Mouse (Mus musculus) CH12.LX (cell line): ENCODE results near the gene 4921501E09Rik. TPM values are rescaled to one million over a fixed set of nuclear protein-coding genes. Genes with fewer than 3 reads are reported as not detected.

ENCODE experiments used
- DNase-seq: peaks from one replicate; pipeline ENCODE4 v3.0.0-alpha.2; 2013; ENCODE audit errors: extremely low read depth
- H3K27ac ChIP-seq: 2 replicates; pipeline ENCODE4 v1.5.1; 2012; ENCODE audit warnings: low read depth, mild to moderate bottlenecking, control low read depth, moderate library complexity; ENCODE audit not compliant: insufficient read depth
- H3K27me3 ChIP-seq: replicated peaks from 2 replicates; pipeline ENCODE3; 2012; ENCODE audit warnings: inconsistent platforms
- H3K36me3 ChIP-seq, 2 experiments: replicated peaks in 1 of 2; 2 replicates each; pipeline versions ENCODE3 to v1.6.1; 2012; ENCODE audit warnings: inconsistent platforms in 1 of 2, low read length in 1 of 2, mild to moderate bottlenecking in 1 of 2, mixed read lengths in 1 of 2, moderate library complexity in 1 of 2; ENCODE audit not compliant: control insufficient read depth in 1 of 2, insufficient read depth in 1 of 2
- H3K4me1 ChIP-seq, 2 experiments: 2 replicates each; pipeline ENCODE4 v1.6.1; 2012; ENCODE audit warnings: inconsistent platforms in 1 of 2, moderate library complexity in 1 of 2; ENCODE audit not compliant: insufficient read depth in 2 of 2, control insufficient read depth in 1 of 2
- H3K4me2 ChIP-seq: 2 replicates; pipeline ENCODE4 v1.6.1; 2012; ENCODE audit warnings: low read depth, mild to moderate bottlenecking, control low read depth; ENCODE audit not compliant: poor library complexity, insufficient read depth, severe bottlenecking
- H3K4me3 ChIP-seq, 3 experiments: fragments of 150-350 bp in 1 of 3; sonication (generic) in 1 of 3; replicated peaks in 1 of 3; 2 replicates each; pipeline versions ENCODE3 to v1.5.1; 2011 to 2012; ENCODE audit warnings: low read depth in 2 of 3, low read length in 2 of 3, mild to moderate bottlenecking in 2 of 3, moderate library complexity in 2 of 3, control low read depth in 1 of 3, improper control_type of control experiment in 1 of 3, inconsistent platforms in 1 of 3, mixed read lengths in 1 of 3; ENCODE audit not compliant: poor library complexity in 1 of 3
- H3K79me2 ChIP-seq: replicated peaks from 2 replicates; pipeline ENCODE4 v1.6.1; 2012; ENCODE audit warnings: mild to moderate bottlenecking, moderate library complexity; ENCODE audit not compliant: control insufficient read depth, poor library complexity, insufficient read depth, severe bottlenecking; ENCODE audit errors: extremely low read depth
- H3K9ac ChIP-seq: 2 replicates; pipeline ENCODE4 v1.6.1; 2012; ENCODE audit warnings: low read depth, mild to moderate bottlenecking, control low read depth, moderate library complexity; ENCODE audit not compliant: insufficient read depth
- H3K9me3 ChIP-seq: replicated peaks from 2 replicates; pipeline ENCODE3; 2012; ENCODE audit warnings: low read length, inconsistent platforms, mixed read lengths
- BHLHE40 ChIP-seq: IDR thresholded peaks from 2 replicates; pipeline ENCODE4 v1.6.1; 2011; ENCODE audit warnings: mild to moderate bottlenecking, low read depth, low read length, improper control_type of control experiment
- CHD2 ChIP-seq: IDR thresholded peaks from 2 replicates; pipeline ENCODE4 v1.6.1; 2011; ENCODE audit warnings: low read length, improper control_type of control experiment
- CTCF ChIP-seq, 2 experiments: IDR thresholded peaks in 1 of 2; conservative IDR thresholded peaks in 1 of 2; 2 replicates each; pipeline ENCODE4 v1.5.1; 2011 to 2012; ENCODE audit warnings: low read depth in 2 of 2, low read length in 2 of 2, improper control_type of control experiment in 1 of 2, inconsistent platforms in 1 of 2, mild to moderate bottlenecking in 1 of 2, moderate library complexity in 1 of 2
- E2F4 ChIP-seq: IDR thresholded peaks from 2 replicates; pipeline ENCODE4 v1.6.1; 2011; ENCODE audit warnings: low read depth, low read length, improper control_type of control experiment; ENCODE audit not compliant: insufficient replicate concordance
- ELF1 ChIP-seq: IDR thresholded peaks from 2 replicates; pipeline ENCODE4 v1.6.1; 2014; ENCODE audit warnings: low read depth, mild to moderate bottlenecking, inconsistent platforms, low read length, improper control_type of control experiment
- EP300 ChIP-seq: IDR thresholded peaks from 2 replicates; pipeline ENCODE4 v1.6.1; 2011; ENCODE audit warnings: low read length, improper control_type of control experiment
- ETS1 ChIP-seq: conservative IDR thresholded peaks from 2 replicates; pipeline ENCODE4 v1.6.1; 2012; ENCODE audit warnings: low read depth, mild to moderate bottlenecking, inconsistent platforms, low read length, improper control_type of control experiment, moderate library complexity
- GABPA ChIP-seq: IDR thresholded peaks from 2 replicates; pipeline ENCODE4 v1.6.1; 2012; ENCODE audit warnings: low read depth, low read length, improper control_type of control experiment, inconsistent platforms; ENCODE audit not compliant: insufficient replicate concordance
- HCFC1 ChIP-seq: IDR thresholded peaks from 2 replicates; pipeline ENCODE4 v1.6.1; 2012; ENCODE audit warnings: low read depth, mild to moderate bottlenecking, inconsistent platforms, low read length, improper control_type of control experiment
- IRF4 ChIP-seq: IDR thresholded peaks from 2 replicates; pipeline ENCODE4 v1.6.1; 2014; ENCODE audit warnings: low read depth, mild to moderate bottlenecking, inconsistent platforms, low read length, improper control_type of control experiment
- JUN ChIP-seq: IDR thresholded peaks from 2 replicates; pipeline ENCODE4 v1.6.1; 2011; ENCODE audit warnings: low read depth, mild to moderate bottlenecking, low read length, improper control_type of control experiment, moderate library complexity; ENCODE audit not compliant: insufficient read depth
- JUND ChIP-seq: conservative IDR thresholded peaks from 2 replicates; pipeline ENCODE4 v1.6.1; 2011; ENCODE audit warnings: low read depth, low read length, improper control_type of control experiment
- KAT2A ChIP-seq: IDR thresholded peaks from 2 replicates; pipeline ENCODE4 v1.6.1; 2012; ENCODE audit warnings: low read length, improper control_type of control experiment, inconsistent platforms; ENCODE audit not compliant: insufficient replicate concordance
- MAX ChIP-seq: IDR thresholded peaks from 2 replicates; pipeline ENCODE4 v1.6.1; 2011; ENCODE audit warnings: low read length, improper control_type of control experiment
- MAZ ChIP-seq: IDR thresholded peaks from 2 replicates; pipeline ENCODE4 v1.6.1; 2012; ENCODE audit warnings: low read depth, mild to moderate bottlenecking, inconsistent platforms, low read length, improper control_type of control experiment, moderate library complexity
- MEF2A ChIP-seq: IDR thresholded peaks from 2 replicates; pipeline ENCODE4 v1.6.1; 2014; ENCODE audit warnings: low read depth, mild to moderate bottlenecking, inconsistent platforms, low read length, improper control_type of control experiment, borderline replicate concordance
- MXI1 ChIP-seq: IDR thresholded peaks from 2 replicates; pipeline ENCODE4 v1.6.1; 2011; ENCODE audit warnings: mild to moderate bottlenecking, low read depth, low read length, improper control_type of control experiment
- MYC ChIP-seq: IDR thresholded peaks from 2 replicates; pipeline ENCODE4 v1.6.1; 2011; ENCODE audit warnings: low read depth, mild to moderate bottlenecking, improper control_type of control experiment, low read length
- NELFE ChIP-seq: IDR thresholded peaks from 2 replicates; pipeline ENCODE4 v1.6.1; 2011; ENCODE audit warnings: low read depth, low read length, improper control_type of control experiment
- NRF1 ChIP-seq: IDR thresholded peaks from 2 replicates; pipeline ENCODE4 v1.6.1; 2014; ENCODE audit warnings: low read depth, mild to moderate bottlenecking, inconsistent platforms, low read length, improper control_type of control experiment, moderate library complexity
- PAX5 ChIP-seq: IDR thresholded peaks from 2 replicates; pipeline ENCODE4 v1.6.1; 2012; ENCODE audit warnings: low read length, inconsistent platforms, mixed read lengths
- POLR2A ChIP-seq: IDR thresholded peaks from 2 replicates; pipeline ENCODE4 v1.6.1; 2011; ENCODE audit warnings: low read depth, mild to moderate bottlenecking, improper control_type of control experiment, low read length
- POLR2AphosphoS2 ChIP-seq: IDR thresholded peaks from 2 replicates; pipeline ENCODE4 v1.6.1; 2011; ENCODE audit warnings: low read depth, low read length, improper control_type of control experiment
- RAD21 ChIP-seq: IDR thresholded peaks from 2 replicates; pipeline ENCODE4 v1.6.1; 2011; ENCODE audit warnings: low read depth, mild to moderate bottlenecking, low read length, improper control_type of control experiment, moderate library complexity
- SIN3A ChIP-seq: IDR thresholded peaks from 2 replicates; pipeline ENCODE4 v1.6.1; 2012; ENCODE audit warnings: low read length, improper control_type of control experiment, inconsistent platforms
- SMC3 ChIP-seq: IDR thresholded peaks from 2 replicates; pipeline ENCODE4 v1.6.1; 2011; ENCODE audit warnings: low read depth, low read length, improper control_type of control experiment
- TBP ChIP-seq: conservative IDR thresholded peaks from 2 replicates; pipeline ENCODE4 v1.6.1; 2011; ENCODE audit warnings: low read depth, low read length, improper control_type of control experiment
- TCF12 ChIP-seq: IDR thresholded peaks from 2 replicates; pipeline ENCODE4 v1.6.1; 2014; ENCODE audit warnings: low read depth, mild to moderate bottlenecking, inconsistent platforms, low read length, improper control_type of control experiment
- UBTF ChIP-seq: IDR thresholded peaks from 2 replicates; pipeline ENCODE4 v1.6.1; 2012; ENCODE audit warnings: low read depth, mild to moderate bottlenecking, inconsistent platforms, low read length, improper control_type of control experiment, moderate library complexity
- USF1 ChIP-seq: IDR thresholded peaks from 2 replicates; pipeline ENCODE4 v1.6.1; 2014; ENCODE audit warnings: low read depth, mild to moderate bottlenecking, inconsistent platforms, low read length, improper control_type of control experiment
- USF2 ChIP-seq: conservative IDR thresholded peaks from 2 replicates; pipeline ENCODE4 v1.6.1; 2011; ENCODE audit warnings: low read depth, low read length, improper control_type of control experiment
- ZC3H11A ChIP-seq: IDR thresholded peaks from 2 replicates; pipeline ENCODE4 v1.6.1; 2012; ENCODE audit warnings: low read depth, mild to moderate bottlenecking, inconsistent platforms, low read length, improper control_type of control experiment
- ZNF384 ChIP-seq: IDR thresholded peaks from 2 replicates; pipeline ENCODE4 v1.6.1; 2012; ENCODE audit warnings: low read depth, low read length, improper control_type of control experiment, inconsistent platforms
- dilution Hi-C: fragments of 300-500 bp; cut with MboI; formaldehyde crosslinking; loops from 2 replicates; pipeline ENCODE4 v1.14.3; 2020; ENCODE audit warnings: low sequenced_read_pairs; ENCODE audit not compliant: extremely low pct_unique_long_range_greater_than_20kb, extremely low pct_ligation_motif_present
- in situ Hi-C: fragments of 300-500 bp; cut with MboI; formaldehyde crosslinking; loops from 3 replicates; pipeline ENCODE4 v1.14.3; 2019; ENCODE audit warnings: low sequenced_read_pairs, low pct_ligation_motif_present, low pct_unique_long_range_greater_than_20kb, mixed read lengths
- polyA plus RNA-seq: library from polyadenylated mRNA; unstranded; fragments of >175 nt; gene quantifications from 2 replicates; pipeline ENCODE4 v1.2.1, GENCODE M21; 2012; ENCODE audit warnings: low read depth; ENCODE audit not compliant: insufficient read length
- total RNA-seq, 2 experiments: library from RNA; depleted of rRNA; stranded (reverse); fragments of 300-350 nt in 1 of 2; fragments of >200 nt in 1 of 2; gene quantifications; 2 replicates each; pipeline ENCODE4 v1.2.3; 2012 to 2014

4921501E09Rik gene
- total and polyA plus RNA-seq, 3 experiments: not detected

GRCm38 (mm10) chr17:33032900-33033891 is 34.7 kb downstream of the 4921501E09Rik start, which contains the start of gene Zfp763:
Gene Zfp763, minus strand, starts transcription at chr17:33033402.
- no peak within 1 kb of the TSS for H3K27ac ChIP-seq
- H3K9me3 ChIP-seq: no peaks in the 10 kb centered on the region

GRCm38 (mm10) chr17:33032376-33032775 is 35.5 kb downstream of the 4921501E09Rik start:
- Histone ChIP-seq H3K9ac (peak overlapping the region; percentile 1), H3K4me1 (peaks cover 2 to 9% of the 10 kb centered on the region in 2 experiments; a peak in 2 of 4 replicates), H3K9me3 (peaks cover 2% of the 10 kb centered on the region), H3K79me2 (no peaks in the 10 kb centered on the region; the same call in 1 of the 2 replicates), H3K4me3 (peak overlapping the region in 2 of 3 experiments; percentile 90 to 97), H3K36me3 (peaks cover 0 to 2% of the 10 kb centered on the region in 2 experiments), H3K27ac (no peak overlapping the region), H3K4me2 (peak overlapping the region; percentile 79), H3K27me3 (no peaks in the 10 kb centered on the region)
- TF ChIP-seq NELFE (no peak), PAX5 (no peak), ZC3H11A (no peak), ZNF384 (no peak), USF2 (no peak), MEF2A (no peak), MAZ (no peak), ETS1 (no peak), UBTF (no peak), JUND (no peak; the same call in 1 of the 2 replicates), JUN (no peak), SMC3 (no peak), POLR2AphosphoS2 (no peak), USF1 (no peak), SIN3A (no peak)
- in situ Hi-C loops: no loop called here
- dilution Hi-C loops: no loop called here
- peak; percentile 6 for DNase-seq

More at GRCm38 (mm10) chr17:33032900-33033891, 34.7 kb downstream of the 4921501E09Rik start, which contains the start of gene Zfp763:
- Histone ChIP-seq H3K79me2 (no peaks in the 10 kb centered on the region; the same call in 1 of the 2 replicates), H3K4me2 (peak within 1 kb of the TSS; percentile 79), H3K4me3 (peak within 1 kb of the TSS; percentile 90 to 97 (median 94)), H3K36me3 (no peaks in the 10 kb centered on the region), H3K27me3 (no peaks in the 10 kb centered on the region), H3K4me1 (peaks cover 2 to 9% of the 10 kb centered on the region in 2 experiments; a peak in 2 of 4 replicates), H3K9ac (peak within 1 kb of the TSS; percentile 1)
- dilution Hi-C loops: no loop called here
- peak; percentile 89 for DNase-seq
- in situ Hi-C loops: no loop called here
- TF ChIP-seq SIN3A: peak; percentile 37; the same call in 1 of the 2 replicates
- peak; percentile 60 for TF ChIP-seq POLR2A
- no peak for TF ChIP-seq IRF4
- peak in 1 of 2 experiments; percentile 42; a peak in 2 of 4 replicates for TF ChIP-seq CTCF (conservative IDR thresholded peaks at IDR 0.05 in 1 of 2, IDR thresholded peaks at IDR 0.05 in 1 of 2; ENCODE audit: low read depth in 2 of 2, low read length in 2 of 2)
- TF ChIP-seq POLR2AphosphoS2: no peak
- TF ChIP-seq RAD21: peak; percentile 26
- TF ChIP-seq GABPA: no peak
- TF ChIP-seq TBP: peak; percentile 57
- TF ChIP-seq NELFE: peak; percentile 45
- TF ChIP-seq ELF1: peak; percentile 12; the same call in 1 of the 2 replicates
- no peak for TF ChIP-seq MXI1
- TF ChIP-seq MAX: no peak
- no peak for TF ChIP-seq SMC3
- TF ChIP-seq MEF2A: no peak
- TF ChIP-seq PAX5: no peak
- no peak for TF ChIP-seq TCF12
- no peak for TF ChIP-seq BHLHE40
- TF ChIP-seq E2F4: peak; percentile 72; the same call in 1 of the 2 replicates
- TF ChIP-seq KAT2A: no peak
- TF ChIP-seq NRF1: peak; percentile 49; the same call in 1 of the 2 replicates
- no peak for TF ChIP-seq USF2
- TF ChIP-seq MAZ: no peak
- TF ChIP-seq CHD2: no peak
- TF ChIP-seq MYC: no peak
- no peak for TF ChIP-seq EP300
- TF ChIP-seq ETS1: no peak
- no peak for TF ChIP-seq JUN
- peak; percentile 66 for TF ChIP-seq HCFC1
- TF ChIP-seq ZC3H11A: no peak
